Mouse (Mus musculus): ENCODE data around the gene Evi2. TPM values are rescaled to one million over a fixed set of nuclear protein-coding genes. Genes with fewer than 3 reads are reported as not detected.
A peak's percentile ranks its signal among the peaks of the same experiment; 100 is the strongest.

Gene Evi2
- polyA plus RNA-seq, 1 experiment: 30.8 TPM

GRCm38 (mm10) chr11:79527015-79527738, 3.2 kb downstream of the Evi2 start:
- Histone ChIP-seq H3K4me1 (ENCODE audit: control insufficient read depth, insufficient read depth, low read length) (peaks cover 40% of the 10 kb centered on the region), H3K4me3 (ENCODE audit: insufficient read depth, low read length) (peak overlapping the region; percentile 43), H3K27ac (ENCODE audit: insufficient read depth, low read depth, low read length) (peak overlapping the region; percentile 98)
- TF ChIP-seq POLR2A (IDR thresholded peaks at IDR 0.05; ENCODE audit: borderline replicate concordance, low read depth, low read length) (no peak), CTCF (IDR thresholded peaks at IDR 0.05; ENCODE audit: low read depth, low read length) (no peak)

- Histone ChIP-seq H3K27ac (ENCODE audit: insufficient read depth, low read depth, low read length) (peak overlapping the region; percentile 98), H3K4me1 (ENCODE audit: control insufficient read depth, insufficient read depth, low read length) (peaks cover 36% of the 10 kb centered on the region), H3K4me3 (ENCODE audit: insufficient read depth, low read length) (no peak overlapping the region)
- TF ChIP-seq CTCF (IDR thresholded peaks at IDR 0.05; ENCODE audit: low read depth, low read length) (no peak), POLR2A (IDR thresholded peaks at IDR 0.05; ENCODE audit: borderline replicate concordance, low read depth, low read length) (no peak)
These were observed 3.8 kb downstream of the Evi2 start for GRCm38 (mm10) chr11:79526549-79526948.

- Histone ChIP-seq H3K4me1 (ENCODE audit: control insufficient read depth, insufficient read depth, low read length) (peaks cover 29% of the 10 kb centered on the region), H3K4me3 (ENCODE audit: insufficient read depth, low read length) (peak overlapping the region; percentile 57), H3K27ac (ENCODE audit: insufficient read depth, low read depth, low read length) (peak overlapping the region; percentile 91)
- TF ChIP-seq CTCF (IDR thresholded peaks at IDR 0.05; ENCODE audit: low read depth, low read length) (no peak), POLR2A (IDR thresholded peaks at IDR 0.05; ENCODE audit: borderline replicate concordance, low read depth, low read length) (no peak)
These were observed 6.1 kb downstream of the Evi2 start for GRCm38 (mm10) chr11:79524310-79524575.

- TF ChIP-seq POLR2A (IDR thresholded peaks at IDR 0.05; ENCODE audit: borderline replicate concordance, low read depth, low read length): no peak
- TF ChIP-seq CTCF (IDR thresholded peaks at IDR 0.05; ENCODE audit: low read depth, low read length): no peak
- peak within 1 kb of the TSS; percentile 57 for H3K4me3 ChIP-seq (ENCODE audit: insufficient read depth, low read length)
- H3K4me1 ChIP-seq (ENCODE audit: control insufficient read depth, insufficient read depth, low read length): peaks cover 32% of the 10 kb centered on the region
- peak within 1 kb of the TSS; percentile 91 for H3K27ac ChIP-seq (ENCODE audit: insufficient read depth, low read depth, low read length)
These were observed 6.7 kb downstream of the Evi2 start, which contains the start of gene Evi2b for GRCm38 (mm10) chr11:79523560-79524309. Gene Evi2b (minus strand): TSS chr11:79523762.

- TF ChIP-seq POLR2A (IDR thresholded peaks at IDR 0.05; ENCODE audit: borderline replicate concordance, low read depth, low read length): no peak
- no peak for TF ChIP-seq CTCF (IDR thresholded peaks at IDR 0.05; ENCODE audit: low read depth, low read length)
- Histone ChIP-seq H3K27ac (ENCODE audit: insufficient read depth, low read depth, low read length) (peak overlapping the region; percentile 64), H3K4me3 (ENCODE audit: insufficient read depth, low read length) (peak overlapping the region; percentile 53)
These were observed 7.4 kb downstream of the Evi2 start for GRCm38 (mm10) chr11:79522944-79523343.

GRCm38 (mm10) chr11:79521930-79522329, 8.5 kb downstream of the Evi2 start:
- Histone ChIP-seq H3K4me3 (ENCODE audit: insufficient read depth, low read length) (peak overlapping the region; percentile 42), H3K27ac (ENCODE audit: insufficient read depth, low read depth, low read length) (peak overlapping the region; percentile 81), H3K4me1 (ENCODE audit: control insufficient read depth, insufficient read depth, low read length) (peaks cover 38% of the 10 kb centered on the region)
- no peak for TF ChIP-seq CTCF (IDR thresholded peaks at IDR 0.05; ENCODE audit: low read depth, low read length)
- TF ChIP-seq POLR2A (IDR thresholded peaks at IDR 0.05; ENCODE audit: borderline replicate concordance, low read depth, low read length): no peak

More at GRCm38 (mm10) chr11:79522944-79523343, 7.4 kb downstream of the Evi2 start:
- peaks cover 39% of the 10 kb centered on the region for H3K4me1 ChIP-seq (ENCODE audit: control insufficient read depth, insufficient read depth, low read length)

- Histone ChIP-seq H3K4me1 (ENCODE audit: control insufficient read depth, insufficient read depth, low read length) (peaks cover 36% of the 10 kb centered on the region), H3K4me3 (ENCODE audit: insufficient read depth, low read length) (peak overlapping the region; percentile 32), H3K27ac (ENCODE audit: insufficient read depth, low read depth, low read length) (peak overlapping the region; percentile 81)
These were observed 9.6 kb downstream of the Evi2 start for GRCm38 (mm10) chr11:79520772-79521171.

GRCm38 (mm10) chr11:79519878-79520291, 10.5 kb downstream of the Evi2 start:
- Histone ChIP-seq H3K27ac (ENCODE audit: insufficient read depth, low read depth, low read length) (peak overlapping the region; percentile 94), H3K4me3 (ENCODE audit: insufficient read depth, low read length) (no peak overlapping the region), H3K4me1 (ENCODE audit: control insufficient read depth, insufficient read depth, low read length) (peaks cover 31% of the 10 kb centered on the region)
- no peak for TF ChIP-seq POLR2A (IDR thresholded peaks at IDR 0.05; ENCODE audit: borderline replicate concordance, low read depth, low read length)
- TF ChIP-seq CTCF (IDR thresholded peaks at IDR 0.05; ENCODE audit: low read depth, low read length): no peak

More at GRCm38 (mm10) chr11:79520772-79521171, 9.6 kb downstream of the Evi2 start:
- TF ChIP-seq CTCF (IDR thresholded peaks at IDR 0.05; ENCODE audit: low read depth, low read length): no peak
- TF ChIP-seq POLR2A (IDR thresholded peaks at IDR 0.05; ENCODE audit: borderline replicate concordance, low read depth, low read length): no peak

- peaks cover 25% of the 10 kb centered on the region for H3K4me1 ChIP-seq (ENCODE audit: control insufficient read depth, insufficient read depth, low read length)
- peak overlapping the region; percentile 94 for H3K27ac ChIP-seq (ENCODE audit: insufficient read depth, low read depth, low read length)
- H3K4me3 ChIP-seq (ENCODE audit: insufficient read depth, low read length): peak overlapping the region; percentile 44
- TF ChIP-seq POLR2A (IDR thresholded peaks at IDR 0.05; ENCODE audit: borderline replicate concordance, low read depth, low read length) (no peak), CTCF (IDR thresholded peaks at IDR 0.05; ENCODE audit: low read depth, low read length) (no peak)
These were observed 11.1 kb downstream of the Evi2 start for GRCm38 (mm10) chr11:79519299-79519698.

GRCm38 (mm10) chr11:79515798-79516197, 14.6 kb downstream of the Evi2 start:
- H3K27ac ChIP-seq (ENCODE audit: insufficient read depth, low read depth, low read length): no peak overlapping the region
- no peak overlapping the region for H3K4me3 ChIP-seq (ENCODE audit: insufficient read depth, low read length)
- H3K4me1 ChIP-seq (ENCODE audit: control insufficient read depth, insufficient read depth, low read length): peaks cover 19% of the 10 kb centered on the region
- TF ChIP-seq POLR2A (IDR thresholded peaks at IDR 0.05; ENCODE audit: borderline replicate concordance, low read depth, low read length) (no peak), CTCF (IDR thresholded peaks at IDR 0.05; ENCODE audit: low read depth, low read length) (no peak)

Measured in bone marrow macrophage, adult 2 months (primary cell).